Mouse (Mus musculus) forebrain, embryonic 16.5 days (tissue): ENCODE data around the gene Nrarp. TPM values are rescaled to one million over a fixed set of nuclear protein-coding genes. Genes with fewer than 3 reads are reported as not detected.

Experiments used
- ATAC-seq: fragments of 200-750 bp; cut with Nextera tagmentation; 2 replicates; pipeline ENCODE4 v1.8.0; 2017; ENCODE audit warnings: mild to moderate bottlenecking, moderate library complexity
- H3K27ac ChIP-seq: fragments of 300-500 bp; sonication (generic); 2 replicates; pipeline ENCODE4 v1.5.1; 2014; ENCODE audit warnings: low read length, control low read depth
- H3K27me3 ChIP-seq: fragments of 300-500 bp; sonication (generic); replicated peaks from 2 replicates; pipeline ENCODE4 v1.6.1; 2014; ENCODE audit warnings: low read length; ENCODE audit not compliant: control insufficient read depth, insufficient read depth
- H3K36me3 ChIP-seq: fragments of 300-500 bp; sonication (generic); 2 replicates; pipeline ENCODE4 v1.6.1; 2014; ENCODE audit not compliant: control insufficient read depth, insufficient read depth
- H3K4me1 ChIP-seq: fragments of 300-500 bp; sonication (generic); replicated peaks from 2 replicates; pipeline ENCODE4 v1.6.1; 2014; ENCODE audit warnings: low read length; ENCODE audit not compliant: control insufficient read depth, insufficient read depth
- H3K4me2 ChIP-seq: fragments of 300-500 bp; sonication (generic); 2 replicates; pipeline ENCODE4 v1.6.1; 2014; ENCODE audit warnings: mild to moderate bottlenecking, low read length, control low read depth
- H3K4me3 ChIP-seq: fragments of 300-500 bp; sonication (generic); replicated peaks from 2 replicates; pipeline ENCODE4 v1.5.1; 2014; ENCODE audit warnings: mild to moderate bottlenecking, low read length, control low read depth
- H3K9ac ChIP-seq: fragments of 300-500 bp; sonication (generic); replicated peaks from 2 replicates; pipeline ENCODE4 v1.6.1; 2014; ENCODE audit warnings: low read depth, low read length, control low read depth
- H3K9me3 ChIP-seq: fragments of 300-500 bp; sonication (generic); 2 replicates; pipeline ENCODE4 v1.6.1; 2016; ENCODE audit warnings: low read length; ENCODE audit not compliant: control insufficient read depth
- WGBS: fragments of 180-500 bp; shearing (Covaris S2); extraction: QIAGEN DNeasy Blood & Tissue Kit; methylation state at CpG from one replicate; pipeline ENCODE4 v1.1.7; 2014; 5-methylcytosine and 5-hydroxymethylcytosine counted together
- polyA plus RNA-seq: library from polyadenylated mRNA; unstranded; fragments of >200 nt; fragmentation: Nextera tagmentation; extraction: Ambion mirVana; gene quantifications from 2 replicates; pipeline ENCODE4 v1.2.1, GENCODE M21; 2015

The Nrarp gene
- polyA plus RNA-seq, 1 experiment from 2014 or later, result 15.8 TPM

- Histone ChIP-seq H3K4me2 (no peak overlapping the region), H3K36me3 (no peaks in the 10 kb centered on the region), H3K27ac (no peak overlapping the region), H3K27me3 (no peaks in the 10 kb centered on the region), H3K9ac (no peak overlapping the region), H3K4me1 (no peaks in the 10 kb centered on the region), H3K4me3 (no peak overlapping the region), H3K9me3 (no peaks in the 10 kb centered on the region)
- WGBS, result 88% methylated on average over 3 of the region's 3 CpGs
- no peak for ATAC-seq
Measured at GRCm38 (mm10) chr2:25156177-25156576, 24.4 kb upstream of the Nrarp start.

DNA sequence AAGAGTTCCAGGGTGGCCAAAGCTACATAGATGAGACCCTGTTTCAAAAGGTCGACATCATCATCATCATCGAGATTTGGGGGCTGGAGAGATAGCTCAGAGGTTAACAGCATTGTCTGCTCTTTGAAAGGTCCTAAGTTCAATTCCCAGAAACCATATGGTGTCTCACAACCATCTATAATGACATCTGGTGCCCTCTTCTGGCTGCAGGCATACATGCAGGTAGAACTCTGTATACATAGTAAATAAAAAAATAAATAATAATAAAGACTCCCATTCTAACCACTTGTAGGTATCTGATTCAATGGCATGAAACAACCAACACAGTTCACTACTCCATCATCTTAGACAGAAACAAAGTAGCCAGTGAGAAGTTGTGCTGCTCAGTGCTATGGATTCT, 23.6 kb upstream of the Nrarp start:
- H3K4me3 ChIP-seq, result no peak overlapping the region
- H3K27me3 ChIP-seq, result no peaks in the 10 kb centered on the region
- no peaks in the 10 kb centered on the region for H3K36me3 ChIP-seq
- H3K4me2 ChIP-seq, result no peak overlapping the region
- no peaks in the 10 kb centered on the region for H3K9me3 ChIP-seq
- no peak for ATAC-seq
- WGBS, result 41% methylated on average over 2 of the region's 2 CpGs
- H3K27ac ChIP-seq, result no peak overlapping the region
- H3K9ac ChIP-seq, result no peak overlapping the region
- H3K4me1 ChIP-seq, result no peaks in the 10 kb centered on the region

DNA sequence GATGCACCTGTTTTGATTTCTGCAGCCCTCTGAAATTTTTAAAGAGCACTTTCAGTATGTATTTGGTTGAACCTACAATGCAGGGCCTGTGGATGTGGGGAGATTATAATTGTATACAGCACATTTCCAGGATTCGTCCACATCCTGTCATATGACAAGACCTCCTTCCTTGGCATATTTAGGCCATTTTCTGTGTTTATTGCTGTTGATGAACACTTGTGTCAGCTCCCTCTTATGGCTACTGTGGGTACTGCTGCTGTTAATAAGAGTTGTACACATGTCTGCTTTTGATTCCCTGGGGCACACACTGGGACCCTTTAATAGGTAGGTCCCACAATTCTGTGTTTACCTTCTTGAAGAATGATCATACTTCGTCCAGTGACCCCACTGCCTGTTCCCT, 22.9 kb upstream of the Nrarp start:
- H3K4me1 ChIP-seq, result no peaks in the 10 kb centered on the region
- 36% methylated on average over 2 of the region's 2 CpGs for WGBS
- no peak for ATAC-seq
- H3K4me2 ChIP-seq, result no peak overlapping the region
- H3K4me3 ChIP-seq, result no peak overlapping the region
- no peaks in the 10 kb centered on the region for H3K27me3 ChIP-seq
- no peak overlapping the region for H3K9ac ChIP-seq
- no peaks in the 10 kb centered on the region for H3K9me3 ChIP-seq
- H3K36me3 ChIP-seq, result no peaks in the 10 kb centered on the region
- no peak overlapping the region for H3K27ac ChIP-seq

DNA sequence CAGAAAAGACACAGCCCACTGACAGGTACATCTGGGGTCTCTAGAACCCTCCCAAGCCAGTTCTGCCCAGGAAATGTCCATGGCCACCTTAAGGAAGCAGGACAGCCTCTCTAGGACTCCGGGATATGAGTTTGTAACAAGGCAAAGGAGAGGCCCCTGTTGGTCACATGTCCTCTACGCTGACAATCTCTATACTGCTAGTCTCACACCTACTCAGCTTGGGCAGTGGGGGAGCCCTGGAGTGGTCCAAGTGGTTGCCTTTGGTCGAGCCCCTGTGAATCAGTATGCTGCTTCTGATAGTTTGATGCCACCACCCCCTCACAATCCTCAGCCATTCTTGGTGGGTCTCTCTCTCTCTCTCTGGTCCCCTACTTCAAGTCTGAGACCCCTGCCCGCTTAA, 13.1 kb upstream of the Nrarp start:
- peak; percentile 21 for ATAC-seq
- Histone ChIP-seq H3K4me2 (peak overlapping the region; percentile 68), H3K27me3 (no peaks in the 10 kb centered on the region), H3K9ac (peak overlapping the region; percentile 53), H3K27ac (peak overlapping the region; percentile 69), H3K4me3 (peak overlapping the region; percentile 42), H3K9me3 (no peaks in the 10 kb centered on the region), H3K36me3 (no peaks in the 10 kb centered on the region), H3K4me1 (peaks cover 27% of the 10 kb centered on the region)
- WGBS, result 4% methylated on average over 4 of the region's 4 CpGs

- WGBS, result 1% methylated on average over 29 of the region's 41 CpGs
- no peaks in the 10 kb centered on the region for H3K9me3 ChIP-seq
- H3K9ac ChIP-seq, result peak overlapping the region; percentile 53
- H3K4me2 ChIP-seq, result peak overlapping the region; percentile 68
- H3K27ac ChIP-seq, result peak overlapping the region; percentile 69
- no peaks in the 10 kb centered on the region for H3K27me3 ChIP-seq
- H3K4me1 ChIP-seq, result peaks cover 27% of the 10 kb centered on the region
- H3K4me3 ChIP-seq, result peak overlapping the region; percentile 42
- no peaks in the 10 kb centered on the region for H3K36me3 ChIP-seq
- peak; percentile 79 for ATAC-seq
Measured at GRCm38 (mm10) chr2:25167919-25168664, 12.5 kb upstream of the Nrarp start.

- Histone ChIP-seq H3K4me2 (peak overlapping the region; percentile 68), H3K36me3 (no peaks in the 10 kb centered on the region), H3K4me3 (peak overlapping the region; percentile 42), H3K27ac (peak overlapping the region; percentile 58), H3K27me3 (no peaks in the 10 kb centered on the region), H3K9me3 (no peaks in the 10 kb centered on the region), H3K9ac (no peak overlapping the region), H3K4me1 (peaks cover 22% of the 10 kb centered on the region)
- no peak for ATAC-seq
- 4% methylated on average over 2 of the region's 2 CpGs for WGBS
Measured at GRCm38 (mm10) chr2:25168665-25168978, 11.9 kb upstream of the Nrarp start.

DNA sequence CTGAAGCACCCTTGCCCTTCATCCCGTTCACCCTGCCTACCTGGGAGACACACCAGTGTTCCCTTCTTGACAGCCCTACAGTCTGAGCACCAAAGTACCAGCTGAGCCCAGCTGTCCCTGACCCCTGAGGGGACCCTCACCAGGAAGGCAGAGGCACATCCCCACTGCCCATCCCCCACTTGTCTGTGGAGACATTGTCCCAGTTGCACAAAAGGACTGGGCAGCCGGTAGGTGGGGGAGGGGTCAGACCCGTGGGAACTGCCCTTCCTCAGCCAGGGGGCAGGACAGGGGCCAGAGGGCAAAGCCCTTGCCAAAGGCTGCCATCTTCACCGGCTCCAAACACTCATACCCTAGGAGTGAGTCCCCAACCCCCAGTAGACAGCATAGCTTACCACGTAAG, 10.8 kb upstream of the Nrarp start:
- Histone ChIP-seq H3K27me3 (no peaks in the 10 kb centered on the region), H3K27ac (no peak overlapping the region), H3K4me3 (no peak overlapping the region), H3K4me2 (no peak overlapping the region), H3K9me3 (no peaks in the 10 kb centered on the region), H3K36me3 (no peaks in the 10 kb centered on the region), H3K4me1 (peaks cover 20% of the 10 kb centered on the region), H3K9ac (no peak overlapping the region)
- no peak for ATAC-seq
- 15% methylated on average over 5 of the region's 5 CpGs for WGBS

DNA sequence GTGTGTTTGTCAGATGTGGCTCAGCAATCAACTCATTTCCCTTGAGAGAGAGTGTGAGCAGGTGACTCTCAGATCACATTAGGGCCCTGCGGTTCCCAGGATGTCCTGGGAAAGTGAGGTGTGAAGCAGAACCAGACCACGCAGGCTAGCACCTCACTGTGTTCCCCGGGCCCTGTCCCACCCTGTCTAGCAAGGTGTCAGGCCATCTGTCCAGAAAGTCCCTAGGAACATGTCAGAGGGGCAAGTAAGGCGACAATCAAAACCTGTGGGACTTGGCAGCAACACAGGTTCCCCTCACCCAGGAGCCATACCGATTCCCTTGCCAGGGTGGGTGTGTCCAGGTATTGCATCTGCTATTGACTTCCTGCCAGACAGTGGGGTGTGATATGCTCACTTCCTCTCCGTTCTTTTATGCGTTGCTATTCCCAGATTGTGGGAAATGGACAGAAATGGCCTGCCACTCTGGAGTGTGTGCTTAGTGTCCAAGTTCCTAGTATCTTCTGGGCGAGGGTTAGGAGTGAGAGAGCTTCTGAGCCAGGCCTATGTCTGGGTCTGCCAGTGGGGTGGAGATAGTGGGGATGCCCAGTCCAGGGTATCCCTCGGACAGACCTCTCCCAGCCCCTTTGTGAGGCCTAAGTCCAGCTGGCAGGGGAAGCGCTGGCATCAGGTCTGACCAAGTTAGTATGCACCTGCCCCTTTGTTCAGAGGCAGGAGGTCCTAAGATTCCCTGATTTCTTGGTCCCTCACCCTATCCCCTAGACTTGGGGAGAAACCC, 10.0 kb upstream of the Nrarp start:
- 51% methylated on average over 10 of the region's 10 CpGs for WGBS
- Histone ChIP-seq H3K4me1 (peaks cover 20% of the 10 kb centered on the region), H3K9me3 (no peaks in the 10 kb centered on the region), H3K9ac (no peak overlapping the region), H3K27ac (no peak overlapping the region), H3K36me3 (no peaks in the 10 kb centered on the region), H3K4me3 (no peak overlapping the region), H3K4me2 (no peak overlapping the region), H3K27me3 (no peaks in the 10 kb centered on the region)
- 0 out of 2 replicates have a peak, but pooled peaks have one; percentile 28 for ATAC-seq

DNA sequence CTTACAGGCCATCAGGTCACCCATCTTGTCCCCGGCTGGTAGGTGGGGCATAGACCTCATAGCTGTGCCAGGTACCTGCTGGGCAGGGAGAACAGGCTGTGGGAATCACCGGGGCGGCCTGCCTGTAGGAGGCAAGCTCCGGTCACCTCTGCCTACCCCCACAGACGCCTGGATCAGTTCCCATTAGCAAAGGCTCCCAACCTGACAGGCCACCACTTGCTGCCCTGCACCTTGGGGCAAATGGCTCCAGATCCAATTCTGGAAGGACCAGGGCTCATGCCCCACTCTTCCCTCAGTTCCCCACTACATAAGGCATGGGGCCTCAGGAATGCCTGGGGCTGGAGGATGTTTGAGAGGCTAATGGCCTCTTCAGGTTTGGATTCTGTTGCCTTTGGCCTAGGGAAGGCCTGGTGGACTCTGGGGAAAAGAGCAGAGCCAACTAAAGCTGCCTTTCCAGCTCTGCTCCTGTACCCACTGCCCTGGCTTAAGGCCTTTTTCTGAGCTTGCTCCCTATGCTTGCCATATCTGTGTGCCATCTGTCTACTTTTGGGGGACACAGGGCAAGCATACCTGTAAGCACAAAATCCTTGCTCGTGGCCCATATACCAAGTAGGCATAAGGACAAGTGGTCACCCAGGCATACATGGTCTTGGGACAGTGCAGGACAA, 9.3 kb upstream of the Nrarp start:
- 88% methylated on average over 6 of the region's 6 CpGs for whole genome bisulfite sequencing
- no peaks in the 10 kb centered on the region for H3K36me3 ChIP-seq

More for the DNA sequence above, 9.3 kb upstream of the Nrarp start:
- no peaks in the 10 kb centered on the region for H3K9me3 ChIP-seq
- H3K27me3 ChIP-seq, result no peaks in the 10 kb centered on the region
- no peak for ATAC-seq
- no peak overlapping the region for H3K9ac ChIP-seq
- peaks cover 25% of the 10 kb centered on the region for H3K4me1 ChIP-seq
- H3K4me2 ChIP-seq, result no peak overlapping the region
- no peak overlapping the region for H3K4me3 ChIP-seq
- H3K27ac ChIP-seq, result no peak overlapping the region
